Mouse (Mus musculus) brain, embryonic 14.5 days (tissue): ENCODE results near the gene Rnf19b. TPM values are rescaled to one million over a fixed set of nuclear protein-coding genes. Genes with fewer than 3 reads are reported as not detected.

Experiments
- DNase-seq: peaks from one replicate; pipeline ENCODE4 v3.0.0-alpha.2; 2011; ENCODE audit warnings: low read depth
- CTCF ChIP-seq: fragments of 200-500 bp; IDR thresholded peaks from 2 replicates; pipeline ENCODE4 v1.5.1; 2012; ENCODE audit warnings: inconsistent platforms, mild to moderate bottlenecking, moderate library complexity, borderline replicate concordance; ENCODE audit not compliant: insufficient read depth, insufficient read length; ENCODE audit errors: extremely low read depth
- POLR2A ChIP-seq: fragments of 200-500 bp; IDR thresholded peaks from 2 replicates; pipeline ENCODE4 v1.6.1; 2012; ENCODE audit warnings: mild to moderate bottlenecking, inconsistent platforms, borderline replicate concordance; ENCODE audit not compliant: poor library complexity, insufficient read depth, insufficient read length, severe bottlenecking; ENCODE audit errors: extremely low read depth
- polyA plus RNA-seq: library from polyadenylated mRNA; depleted of rRNA; stranded (reverse); fragments of >200 nt; gene quantifications from 2 replicates; pipeline ENCODE4 v1.2.3, GENCODE M21; 2012

Gene Rnf19b
- polyA plus RNA-seq, 1 experiment, result 84.4 TPM

- peak; percentile 14 for DNase-seq
- TF ChIP-seq CTCF (no peak), POLR2A (no peak)
Measured at GRCm38 (mm10) chr4:129047721-129048421, 10.2 kb upstream of the Rnf19b start.

DNA sequence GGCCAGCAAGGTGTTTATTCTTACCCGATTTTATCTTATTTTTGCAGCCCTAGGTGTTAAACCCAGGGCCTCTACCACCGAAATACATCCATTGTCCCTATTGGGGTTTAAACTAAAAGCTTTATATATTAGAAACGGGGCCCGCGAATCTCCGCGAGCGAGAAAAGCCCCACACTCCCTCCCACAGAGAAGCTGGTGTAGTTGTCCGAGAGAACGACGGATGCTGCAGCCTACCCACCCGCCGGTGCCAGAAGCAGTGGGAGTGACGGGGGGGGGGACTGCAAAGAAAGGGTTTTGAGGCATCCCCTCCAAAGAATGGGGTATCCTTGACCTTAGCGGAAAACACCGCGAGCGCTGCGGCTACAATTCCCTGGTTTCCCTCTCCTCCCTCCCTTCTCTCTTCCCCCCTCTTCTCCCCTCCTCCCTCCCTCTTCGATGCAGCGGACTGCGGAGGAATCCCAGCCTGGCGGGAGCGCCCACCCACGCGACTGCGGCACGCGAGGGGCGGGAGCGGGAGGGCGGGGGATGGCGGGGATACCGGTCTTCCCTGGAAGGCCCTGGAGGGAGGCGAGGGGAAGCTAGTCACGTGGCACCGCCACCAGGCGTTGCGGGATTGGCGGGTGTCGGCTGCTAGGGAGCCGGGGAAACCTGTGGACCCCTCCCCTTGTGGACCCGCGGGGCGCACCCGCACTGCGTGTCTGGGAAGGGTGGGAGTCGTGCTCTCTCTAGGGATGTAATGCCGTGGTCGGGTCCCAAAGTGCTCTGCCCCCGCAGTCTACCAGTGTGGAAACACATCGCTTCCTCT, 9.4 kb upstream of the Rnf19b start:
- TF ChIP-seq POLR2A, result peak; percentile 75; the same call in 1 of the 2 replicates
- TF ChIP-seq CTCF, result no peak

GRCm38 (mm10) chr4:129049306-129050011, 8.6 kb upstream of the Rnf19b start:
- peak; percentile 88 for DNase-seq
- no peak for TF ChIP-seq POLR2A
- peak; percentile 10; the same call in 1 of the 2 replicates for TF ChIP-seq CTCF

More for the DNA sequence above, 9.4 kb upstream of the Rnf19b start:
- peak; percentile 97 for DNase-seq

- no peak for TF ChIP-seq CTCF
- TF ChIP-seq POLR2A, result no peak
- DNase-seq, result no peak
Measured at GRCm38 (mm10) chr4:129050365-129050764, 7.7 kb upstream of the Rnf19b start.

- DNase-seq, result no peak
- no peak for TF ChIP-seq CTCF
Measured at GRCm38 (mm10) chr4:129050901-129051417, 7.1 kb upstream of the Rnf19b start.

DNA sequence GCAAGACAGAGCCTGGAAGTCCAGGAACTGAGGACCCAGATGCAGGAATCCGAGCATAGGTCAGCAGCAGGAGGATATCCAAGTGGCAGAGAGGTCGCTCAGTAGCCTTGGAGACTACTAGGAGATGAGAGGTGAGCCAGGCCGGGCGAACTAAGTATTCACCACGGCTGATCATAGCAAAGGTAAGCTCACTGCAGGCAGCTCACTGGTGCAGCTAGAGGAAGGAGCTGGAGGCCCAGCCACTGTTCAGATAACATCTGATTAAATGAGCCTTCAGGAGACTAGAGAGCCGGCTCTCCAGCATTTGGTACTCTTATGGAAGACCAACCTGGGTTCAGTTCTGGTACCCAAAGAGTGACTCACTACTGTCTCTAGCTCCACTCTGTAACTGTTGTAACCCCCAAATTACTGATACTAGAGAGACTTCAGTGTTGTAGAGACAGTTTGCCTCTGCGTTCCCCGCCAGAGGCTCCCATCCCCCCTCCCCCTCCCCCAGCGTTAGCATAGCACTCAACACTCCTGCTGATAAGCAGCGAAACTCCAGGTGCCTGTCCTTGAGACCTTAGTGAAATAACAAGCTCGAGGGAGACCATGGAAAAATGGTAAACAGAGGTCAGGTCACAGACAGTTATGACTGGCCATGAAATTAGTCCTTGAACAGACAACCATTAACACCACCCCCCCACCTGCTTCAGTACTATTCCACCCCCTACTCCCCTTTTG, 6.4 kb upstream of the Rnf19b start:
- DNase-seq, result no peak
- no peak for TF ChIP-seq CTCF
- TF ChIP-seq POLR2A, result no peak

DNA sequence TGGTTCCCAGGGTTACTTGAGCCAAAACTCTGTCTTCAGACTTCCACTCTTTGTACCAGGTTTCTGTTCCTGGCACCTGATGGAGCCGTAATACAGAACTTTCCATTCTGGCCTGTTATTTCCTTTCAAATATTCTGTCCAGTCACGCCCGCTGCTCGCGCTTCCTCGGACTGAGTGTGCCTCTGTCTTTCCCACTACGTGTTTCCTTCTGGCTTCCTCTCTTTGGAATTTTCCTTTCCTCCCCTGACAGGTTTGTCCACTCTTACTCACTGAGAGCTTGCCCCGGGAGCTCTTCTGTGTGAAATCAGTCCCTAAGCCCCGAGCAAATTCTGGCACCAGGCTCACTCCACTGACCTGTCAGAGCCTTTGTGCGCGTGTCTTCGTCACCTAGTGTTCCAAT, 3.3 kb upstream of the Rnf19b start:
- TF ChIP-seq POLR2A (no peak), CTCF (no peak)
- DNase-seq, result no peak

DNA sequence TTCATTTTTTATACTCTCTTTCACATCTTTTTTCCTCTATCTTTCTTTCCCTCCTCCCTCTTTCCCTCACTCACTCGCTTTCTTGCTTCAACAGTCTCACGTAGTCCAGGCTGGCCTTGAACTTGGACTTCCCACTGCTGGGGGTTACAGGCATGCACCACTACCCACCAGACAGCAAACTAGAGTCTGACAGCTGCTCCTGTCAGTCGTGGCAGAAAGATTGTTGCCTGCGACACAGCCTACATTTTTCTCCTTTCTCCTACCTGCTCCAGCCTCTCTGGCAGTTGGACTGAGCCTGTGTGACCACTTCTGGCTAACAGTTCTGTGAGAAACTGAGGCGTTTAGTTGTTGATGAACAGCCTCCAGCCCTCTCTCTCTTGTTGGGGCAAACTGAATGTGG, 2.5 kb upstream of the Rnf19b start:
- DNase-seq, result no peak
- TF ChIP-seq CTCF (no peak), POLR2A (no peak)

- TF ChIP-seq POLR2A (peak; percentile 94), CTCF (no peak)
Measured at GRCm38 (mm10) chr4:129057533-129058206, 401 bp upstream of the Rnf19b start.

GRCm38 (mm10) chr4:129059125-129059551, 1.1 kb downstream of the Rnf19b start:
- TF ChIP-seq CTCF, result no peak
- TF ChIP-seq POLR2A, result no peak
- peak; percentile 55 for DNase-seq

More at GRCm38 (mm10) chr4:129057533-129058206, 401 bp upstream of the Rnf19b start:
- DNase-seq, result peak; percentile 99

- DNase-seq, result no peak
- TF ChIP-seq CTCF (no peak), POLR2A (no peak)
Measured at GRCm38 (mm10) chr4:129059922-129060321, 1.9 kb downstream of the Rnf19b start.
